ENCODE assay signal across 13 mouse cellular contexts in genomic region chr6:53363981-53364391, GRCm38 (mm10).
A peak's percentile ranks its signal among the peaks of the same experiment; 100 is the strongest.
DNase-seq lines count a peak whose midpoint lies in the region; ATAC-seq and TF ChIP-seq lines count a peak whose summit lies in the region.
"Had no signal": no experiment of that assay in that cellular context is flagged by ENCODE, and none has a peak within 500 bp of the region (broad histone marks: within the 10 kb centered on the region; RNA-seq: fewer than 3 reads in every experiment).

No protein-coding gene starts in this region.

- WGBS in midbrain, embryonic 10.5 days: 30% methylated on average over 4 of the region's 4 CpGs
- 52% methylated on average over 4 of the region's 4 CpGs for WGBS in midbrain, postnatal 0 days
- WGBS in heart, embryonic 16.5 days: 36% methylated on average over 4 of the region's 4 CpGs

- no peak for TF ChIP-seq CTCF in midbrain, postnatal 0 days (IDR thresholded peaks at IDR 0.05)

- H3K9me3 ChIP-seq in midbrain, embryonic 10.5 days (replicated peaks): no peaks in the 10 kb centered on the region
- H3K9me3 ChIP-seq in midbrain, postnatal 0 days (ENCODE audit: low read length): no peaks in the 10 kb centered on the region
- H3K9me3 ChIP-seq in heart, embryonic 16.5 days (replicated peaks; ENCODE audit: control insufficient read depth, low read length): no peaks in the 10 kb centered on the region
- H3K9me3 ChIP-seq: forebrain, embryonic 13.5 days had no signal

- no peak for ATAC-seq in midbrain, postnatal 0 days (ENCODE audit: low FRiP score)
- no peak for ATAC-seq in heart, embryonic 16.5 days (replicated peaks; ENCODE audit: extremely low read depth, insufficient read depth, low FRiP score)
- ATAC-seq in granulocyte monocyte progenitor cell, adult 5-6 weeks (replicated peaks; ENCODE audit: poor library complexity, severe bottlenecking): no peak
- ATAC-seq: forebrain, embryonic 13.5 days had no signal

- H3K9ac ChIP-seq in midbrain, postnatal 0 days (replicated peaks; ENCODE audit: low read length, poor library complexity, severe bottlenecking): no peak overlapping the region
- no peak overlapping the region for H3K9ac ChIP-seq in heart, embryonic 16.5 days (ENCODE audit: low read length)
- H3K9ac ChIP-seq: forebrain, embryonic 13.5 days; hindbrain, embryonic 14.5 days had no signal

- DNase-seq in midbrain, embryonic 10.5 days (ENCODE audit: low spot score): peak; percentile 19
- no peak for DNase-seq in midbrain, postnatal 0 days (ENCODE audit: low spot score)
- peak; percentile 36 to 50 for DNase-seq in kidney, postnatal 4 days
- DNase-seq in testis, postnatal 10 days (ENCODE audit: low spot score): no peak
- DNase-seq in adrenal gland, postnatal 10 days: no peak
- DNase-seq: cerebellum, adult 9-10 months; lung, postnatal 4 days; thymus, postnatal 4 days had no signal

- H3K36me3 ChIP-seq in midbrain, embryonic 10.5 days: no peaks in the 10 kb centered on the region
- H3K36me3 ChIP-seq in midbrain, postnatal 0 days (ENCODE audit: insufficient read depth, low read length): no peaks in the 10 kb centered on the region
- H3K36me3 ChIP-seq in heart, embryonic 16.5 days (ENCODE audit: control insufficient read depth, insufficient read depth): no peaks in the 10 kb centered on the region
- H3K36me3 ChIP-seq: G1E had no signal

- peaks cover 30% of the 10 kb centered on the region for H3K4me1 ChIP-seq in midbrain, embryonic 10.5 days
- H3K4me1 ChIP-seq in midbrain, postnatal 0 days (ENCODE audit: insufficient read depth, low read length): no peaks in the 10 kb centered on the region
- peaks cover 2% of the 10 kb centered on the region; the same call in 1 of the 2 replicates for H3K4me1 ChIP-seq in heart, embryonic 16.5 days (ENCODE audit: control insufficient read depth, insufficient read depth, low read length)

- no peak overlapping the region for H3K27ac ChIP-seq in midbrain, embryonic 10.5 days (replicated peaks)
- no peak overlapping the region for H3K27ac ChIP-seq in midbrain, postnatal 0 days (ENCODE audit: low read depth, low read length)
- H3K27ac ChIP-seq in heart, embryonic 16.5 days (ENCODE audit: low read length): peak overlapping the region; percentile 4; the same call in 1 of the 2 replicates
- H3K27ac ChIP-seq: forebrain, embryonic 13.5 days; hindbrain, embryonic 14.5 days had no signal

- peaks cover 24% of the 10 kb centered on the region for H3K27me3 ChIP-seq in midbrain, embryonic 10.5 days (ENCODE audit: low read depth, poor library complexity, severe bottlenecking)
- no peaks in the 10 kb centered on the region for H3K27me3 ChIP-seq in midbrain, postnatal 0 days (ENCODE audit: insufficient read depth, low read length)
- no peaks in the 10 kb centered on the region for H3K27me3 ChIP-seq in heart, embryonic 16.5 days (ENCODE audit: control insufficient read depth, insufficient read depth, low read length)
- H3K27me3 ChIP-seq: forebrain, embryonic 13.5 days had no signal

- no peak overlapping the region for H3K4me3 ChIP-seq in midbrain, embryonic 10.5 days
- H3K4me3 ChIP-seq in midbrain, postnatal 0 days (ENCODE audit: low read depth, low read length): no peak overlapping the region
- H3K4me3 ChIP-seq in heart, embryonic 16.5 days (ENCODE audit: low read length): no peak overlapping the region
- H3K4me3 ChIP-seq: forebrain, embryonic 13.5 days had no signal

- H3K4me2 ChIP-seq in midbrain, postnatal 0 days (ENCODE audit: low read depth, low read length, poor library complexity, severe bottlenecking): no peak overlapping the region
- no peak overlapping the region for H3K4me2 ChIP-seq in heart, embryonic 16.5 days (ENCODE audit: low read depth, low read length)
- H3K4me2 ChIP-seq: forebrain, embryonic 13.5 days; hindbrain, embryonic 14.5 days had no signal

Comparison
In these comparisons a context has a peak if more than half of its experiments do, and no peak if none do; other contexts are left out.
1. DNase-seq: peak in midbrain, embryonic 10.5 days (single experiment) and kidney, postnatal 4 days (2 of 2); none in midbrain, postnatal 0 days (single experiment), testis, postnatal 10 days (single experiment) and adrenal gland, postnatal 10 days (single experiment).